Mouse (Mus musculus) cortical plate, adult 2 months (tissue): ENCODE measurements around the gene Gm42742.

Experiments
- CTCF ChIP-seq: fragments of 200-500 bp; IDR thresholded peaks from 2 replicates; pipeline ENCODE4 v1.5.1; 2011; ENCODE audit warnings: mild to moderate bottlenecking, control low read depth, low read length; ENCODE audit not compliant: insufficient read depth; ENCODE audit errors: extremely low read depth
- POLR2A ChIP-seq: fragments of 200-500 bp; IDR thresholded peaks from 2 replicates; pipeline ENCODE4 v1.6.1; 2011; ENCODE audit warnings: mild to moderate bottlenecking, low read length, control low read depth; ENCODE audit not compliant: insufficient read depth; ENCODE audit errors: extremely low read depth

DNA sequence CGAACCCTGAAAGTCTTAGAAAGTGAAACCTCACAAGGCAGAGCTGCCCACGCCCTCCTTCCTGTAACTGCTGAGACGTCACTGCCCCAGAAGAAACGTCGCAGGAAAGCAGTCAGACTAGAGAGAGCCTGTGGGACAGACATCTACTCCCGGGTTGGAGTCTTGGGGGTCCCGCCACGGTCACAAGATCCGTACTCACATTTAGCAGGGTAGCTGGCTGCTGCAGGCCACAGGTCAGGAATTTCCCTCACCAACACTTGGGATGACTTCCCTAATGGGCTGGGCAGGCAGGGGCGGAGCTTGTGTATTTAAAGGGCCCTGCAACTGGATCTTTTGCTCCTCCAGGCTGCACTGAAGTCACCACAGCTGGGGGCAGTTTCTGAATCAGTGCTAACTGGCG, 6.6 kb downstream of the Gm42742 start, which contains the start of gene Mvp:
- TF ChIP-seq CTCF: no peak
- TF ChIP-seq POLR2A: no peak
